Mouse (Mus musculus): ENCODE measurements around the gene Psma3. TPM values are rescaled to one million over a fixed set of nuclear protein-coding genes. Genes with fewer than 3 reads are reported as not detected.

Psma3 gene
- polyA plus RNA-seq, 1 experiment = 270 TPM

GRCm38 (mm10) chr12:70984855-70985550 is 10.6 kb downstream of the Psma3 start:
- H3K79me3 ChIP-seq (ENCODE audit: low read depth) = peaks cover 49% of the 10 kb centered on the region
- no peak overlapping the region for H3K4me3 ChIP-seq (ENCODE audit: insufficient read depth, poor library complexity, severe bottlenecking)
- H3K79me2 ChIP-seq (ENCODE audit: control insufficient read depth, insufficient read depth) = peaks cover 53% of the 10 kb centered on the region
- H3K27me3 ChIP-seq (ENCODE audit: control insufficient read depth, insufficient read depth, insufficient read length) = no peaks in the 10 kb centered on the region
- TF ChIP-seq CTCF (IDR thresholded peaks at IDR 0.05; ENCODE audit: control insufficient read depth, insufficient read depth, insufficient read length) (no peak), CEBPB (IDR thresholded peaks at IDR 0.05; ENCODE audit: low read depth) (no peak), MYOG (IDR thresholded peaks at IDR 0.05; ENCODE audit: control insufficient read depth, extremely low read depth, insufficient read length) (no peak), FOSL1 (IDR thresholded peaks at IDR 0.05; ENCODE audit: insufficient read depth, low read length, poor library complexity, severe bottlenecking) (no peak), MYOD1 (IDR thresholded peaks at IDR 0.05; ENCODE audit: control insufficient read depth, insufficient read length, low read depth) (no peak), MAX (IDR thresholded peaks at IDR 0.05) (no peak), USF1 (IDR thresholded peaks at IDR 0.05; ENCODE audit: low read depth) (no peak)
- peaks cover 93% of the 10 kb centered on the region for H3K36me3 ChIP-seq (ENCODE audit: control insufficient read depth, insufficient read depth)
- H3ac ChIP-seq (ENCODE audit: control insufficient read depth, insufficient read length, low read depth) = no peak overlapping the region

GRCm38 (mm10) chr12:70997225-70997624 is 22.8 kb downstream of the Psma3 start:
- Histone ChIP-seq H3K79me3 (ENCODE audit: low read depth) (no peaks in the 10 kb centered on the region), H3K4me3 (ENCODE audit: insufficient read depth, poor library complexity, severe bottlenecking) (no peak overlapping the region), H3ac (ENCODE audit: control insufficient read depth, insufficient read length, low read depth) (no peak overlapping the region), H3K36me3 (ENCODE audit: control insufficient read depth, insufficient read depth) (peaks cover 69% of the 10 kb centered on the region), H3K79me2 (ENCODE audit: control insufficient read depth, insufficient read depth) (no peaks in the 10 kb centered on the region), H3K27me3 (ENCODE audit: control insufficient read depth, insufficient read depth, insufficient read length) (no peaks in the 10 kb centered on the region)
- TF ChIP-seq MYOD1 (IDR thresholded peaks at IDR 0.05; ENCODE audit: control insufficient read depth, insufficient read length, low read depth) (no peak), CEBPB (IDR thresholded peaks at IDR 0.05; ENCODE audit: low read depth) (no peak), USF1 (IDR thresholded peaks at IDR 0.05; ENCODE audit: low read depth) (no peak), MAX (IDR thresholded peaks at IDR 0.05) (no peak), CTCF (IDR thresholded peaks at IDR 0.05; ENCODE audit: control insufficient read depth, insufficient read depth, insufficient read length) (no peak), FOSL1 (IDR thresholded peaks at IDR 0.05; ENCODE audit: insufficient read depth, low read length, poor library complexity, severe bottlenecking) (no peak), MYOG (IDR thresholded peaks at IDR 0.05; ENCODE audit: control insufficient read depth, extremely low read depth, insufficient read length) (no peak)

- H3K4me3 ChIP-seq (ENCODE audit: insufficient read depth, poor library complexity, severe bottlenecking) = no peak overlapping the region
- peaks cover 68% of the 10 kb centered on the region for H3K36me3 ChIP-seq (ENCODE audit: control insufficient read depth, insufficient read depth)
- no peaks in the 10 kb centered on the region for H3K27me3 ChIP-seq (ENCODE audit: control insufficient read depth, insufficient read depth, insufficient read length)
- no peaks in the 10 kb centered on the region for H3K79me2 ChIP-seq (ENCODE audit: control insufficient read depth, insufficient read depth)
- no peaks in the 10 kb centered on the region for H3K79me3 ChIP-seq (ENCODE audit: low read depth)
- no peak overlapping the region for H3ac ChIP-seq (ENCODE audit: control insufficient read depth, insufficient read length, low read depth)
- TF ChIP-seq MYOD1 (IDR thresholded peaks at IDR 0.05; ENCODE audit: control insufficient read depth, insufficient read length, low read depth) = no peak
- TF ChIP-seq USF1 (IDR thresholded peaks at IDR 0.05; ENCODE audit: low read depth) = no peak
- no peak for TF ChIP-seq FOSL1 (IDR thresholded peaks at IDR 0.05; ENCODE audit: insufficient read depth, low read length, poor library complexity, severe bottlenecking)
These were observed 25.0 kb downstream of the Psma3 start for GRCm38 (mm10) chr12:70999423-70999903.

- Histone ChIP-seq H3K27me3 (ENCODE audit: control insufficient read depth, insufficient read depth, insufficient read length) (no peaks in the 10 kb centered on the region), H3K36me3 (ENCODE audit: control insufficient read depth, insufficient read depth) (peaks cover 64% of the 10 kb centered on the region), H3K79me3 (ENCODE audit: low read depth) (no peaks in the 10 kb centered on the region), H3K79me2 (ENCODE audit: control insufficient read depth, insufficient read depth) (no peaks in the 10 kb centered on the region), H3K4me3 (ENCODE audit: insufficient read depth, poor library complexity, severe bottlenecking) (no peak overlapping the region), H3ac (ENCODE audit: control insufficient read depth, insufficient read length, low read depth) (no peak overlapping the region)
- TF ChIP-seq FOSL1 (IDR thresholded peaks at IDR 0.05; ENCODE audit: insufficient read depth, low read length, poor library complexity, severe bottlenecking) = no peak
- no peak for TF ChIP-seq USF1 (IDR thresholded peaks at IDR 0.05; ENCODE audit: low read depth)
- TF ChIP-seq MAX (IDR thresholded peaks at IDR 0.05) = no peak
- no peak for TF ChIP-seq CTCF (IDR thresholded peaks at IDR 0.05; ENCODE audit: control insufficient read depth, insufficient read depth, insufficient read length)
- TF ChIP-seq CEBPB (IDR thresholded peaks at IDR 0.05; ENCODE audit: low read depth) = no peak
- TF ChIP-seq MYOD1 (IDR thresholded peaks at IDR 0.05; ENCODE audit: control insufficient read depth, insufficient read length, low read depth) = no peak
- no peak for TF ChIP-seq MYOG (IDR thresholded peaks at IDR 0.05; ENCODE audit: control insufficient read depth, extremely low read depth, insufficient read length)
These were observed 25.9 kb downstream of the Psma3 start for GRCm38 (mm10) chr12:71000344-71000743.

- H3K36me3 ChIP-seq (ENCODE audit: control insufficient read depth, insufficient read depth) = peaks cover 64% of the 10 kb centered on the region
- H3K79me3 ChIP-seq (ENCODE audit: low read depth) = no peaks in the 10 kb centered on the region
- TF ChIP-seq FOSL1 (IDR thresholded peaks at IDR 0.05; ENCODE audit: insufficient read depth, low read length, poor library complexity, severe bottlenecking) (no peak), MYOG (IDR thresholded peaks at IDR 0.05; ENCODE audit: control insufficient read depth, extremely low read depth, insufficient read length) (no peak), MAX (IDR thresholded peaks at IDR 0.05) (no peak), CEBPB (IDR thresholded peaks at IDR 0.05; ENCODE audit: low read depth) (no peak), USF1 (IDR thresholded peaks at IDR 0.05; ENCODE audit: low read depth) (no peak), MYOD1 (IDR thresholded peaks at IDR 0.05; ENCODE audit: control insufficient read depth, insufficient read length, low read depth) (no peak), CTCF (IDR thresholded peaks at IDR 0.05; ENCODE audit: control insufficient read depth, insufficient read depth, insufficient read length) (no peak)
- peaks cover 1% of the 10 kb centered on the region for H3K79me2 ChIP-seq (ENCODE audit: control insufficient read depth, insufficient read depth)
- H3K27me3 ChIP-seq (ENCODE audit: control insufficient read depth, insufficient read depth, insufficient read length) = no peaks in the 10 kb centered on the region
- H3ac ChIP-seq (ENCODE audit: control insufficient read depth, insufficient read length, low read depth) = no peak overlapping the region
- H3K4me3 ChIP-seq (ENCODE audit: insufficient read depth, poor library complexity, severe bottlenecking) = no peak overlapping the region
These were observed 27.0 kb downstream of the Psma3 start for GRCm38 (mm10) chr12:71001456-71001855.
